Mouse (Mus musculus): Measurements from ENCODE around the gene Ifngr2.

The Ifngr2 gene

DNA sequence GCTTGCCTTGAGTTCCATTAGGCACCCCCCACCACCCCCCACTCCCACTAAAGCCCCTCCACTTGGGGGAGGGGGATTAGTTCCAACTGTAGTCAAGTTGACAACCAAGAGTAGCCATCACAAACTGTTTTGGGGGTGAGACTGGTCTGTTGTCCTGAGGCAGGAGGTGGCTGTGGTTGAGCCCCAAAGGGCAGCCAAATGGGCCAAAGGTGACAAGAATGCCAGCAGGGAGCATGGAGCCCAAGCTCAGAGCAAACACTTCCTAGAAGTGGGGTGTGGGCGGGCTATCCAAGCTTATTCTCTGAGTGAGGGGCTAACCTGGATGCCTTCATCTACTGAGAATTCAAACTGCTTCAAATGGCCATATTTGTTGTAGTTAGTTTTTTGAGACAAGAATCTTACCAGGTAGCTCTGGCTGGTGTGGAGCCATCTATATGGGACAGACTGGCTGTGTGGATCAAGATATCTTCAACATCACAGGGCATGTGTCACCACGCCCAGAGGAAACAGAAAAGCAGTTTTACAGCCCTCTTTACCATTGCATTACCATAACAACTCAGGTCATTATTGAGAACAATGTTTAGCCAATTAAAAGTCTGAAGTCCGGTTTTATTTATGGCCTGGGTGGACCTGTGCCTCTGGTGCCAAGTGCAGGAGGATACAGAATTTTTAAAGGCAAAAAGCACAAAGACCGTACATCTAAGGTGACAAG is 17.9 kb downstream of the Ifngr2 start:
- DNase-seq (ENCODE audit: low spot score in 2 of 2) = no peak

- DNase-seq (ENCODE audit: low spot score in 2 of 2) = no peak
Observed at GRCm38 (mm10) chr16:91565292-91565951, 18.6 kb downstream of the Ifngr2 start.

DNA sequence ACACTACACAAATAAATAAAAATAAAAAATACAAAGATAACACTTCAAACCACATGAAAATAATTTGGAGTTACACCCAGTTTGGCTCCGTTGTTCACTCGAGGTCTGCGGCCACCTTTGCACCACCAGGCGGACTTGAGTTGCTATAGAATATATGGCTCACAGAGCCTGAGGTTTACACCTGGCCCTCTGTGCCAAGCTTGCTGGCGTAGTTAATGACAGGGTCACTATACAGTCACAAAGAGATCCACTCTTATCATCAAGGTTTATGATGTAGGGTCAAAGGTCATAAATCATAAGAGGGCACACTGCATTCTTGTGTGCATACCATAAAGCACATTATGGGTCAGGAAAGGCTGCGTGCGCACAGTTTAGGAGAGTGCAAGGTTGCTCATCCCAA is 19.1 kb downstream of the Ifngr2 start:
- DNase-seq (ENCODE audit: low spot score in 2 of 2) = no peak

DNA sequence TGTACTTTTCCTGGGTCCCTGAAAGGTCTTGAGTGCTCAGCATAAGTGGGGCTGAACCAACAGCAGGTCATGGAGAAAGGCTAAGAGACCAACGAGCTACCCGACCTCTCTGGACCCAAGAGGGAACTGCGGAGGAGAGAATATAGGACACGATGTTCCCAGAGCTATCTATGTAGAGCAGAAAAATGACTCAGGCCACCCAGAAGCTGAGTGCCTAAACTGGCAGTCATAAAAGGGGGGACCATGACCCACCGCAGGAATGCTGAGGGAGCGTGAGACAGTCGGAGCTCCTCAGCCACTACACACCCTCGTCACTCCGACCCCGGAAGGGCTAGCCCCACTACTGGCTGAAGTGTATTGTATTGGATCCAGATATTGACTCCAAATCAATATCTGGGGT is 22.1 kb downstream of the Ifngr2 start:
- no peak for DNase-seq (ENCODE audit: low spot score in 2 of 2)

- DNase-seq (ENCODE audit: low spot score in 2 of 2) = no peak
Observed at GRCm38 (mm10) chr16:91571105-91571504, 24.2 kb downstream of the Ifngr2 start.

- DNase-seq (ENCODE audit: low spot score in 2 of 2) = no peak
Observed at GRCm38 (mm10) chr16:91575151-91575550, 28.3 kb downstream of the Ifngr2 start.

DNA sequence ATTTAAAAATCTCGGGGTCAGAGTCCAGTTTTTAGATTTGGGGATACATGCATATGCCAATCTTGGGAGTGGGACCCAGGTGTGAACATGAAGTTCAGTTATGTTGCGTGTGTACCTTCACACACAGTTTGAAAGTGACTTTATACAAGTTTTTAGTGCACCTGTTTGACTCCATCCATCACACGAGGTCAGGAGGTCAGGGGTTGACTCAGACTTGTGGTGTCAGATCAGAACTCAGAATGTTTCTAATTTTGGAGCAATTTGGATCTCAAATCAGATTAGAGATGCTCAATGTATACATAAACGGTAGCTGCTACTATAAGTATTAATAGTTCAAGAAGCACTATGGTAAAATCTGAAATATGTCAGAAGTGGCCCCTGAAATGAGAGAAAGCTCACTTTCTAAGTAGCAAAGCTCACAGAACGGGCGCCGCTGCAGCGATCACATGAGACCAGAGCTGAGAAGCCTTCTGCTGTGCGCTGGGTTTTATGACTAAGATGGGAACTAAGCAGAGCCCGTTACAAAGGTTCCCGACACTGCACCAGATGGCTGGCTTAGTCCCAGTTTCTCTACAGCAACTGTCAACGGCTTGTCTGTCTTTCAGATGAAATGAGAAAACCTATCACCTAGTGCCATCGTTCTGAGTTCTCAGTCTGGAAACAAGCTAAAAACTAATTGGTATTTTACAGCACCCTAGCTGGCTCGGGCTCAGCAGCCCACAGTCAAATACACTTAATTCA is 32.3 kb downstream of the Ifngr2 start:
- peak; percentile 26 to 28 for DNase-seq (ENCODE audit: low spot score in 2 of 2)

GRCm38 (mm10) chr16:91582307-91582706 is 35.4 kb downstream of the Ifngr2 start:
- DNase-seq (ENCODE audit: low spot score in 2 of 2) = peak in 1 of 2 experiments; percentile 44

GRCm38 (mm10) chr16:91585617-91586016 is 38.7 kb downstream of the Ifngr2 start:
- DNase-seq (ENCODE audit: low spot score in 2 of 2) = no peak

DNA sequence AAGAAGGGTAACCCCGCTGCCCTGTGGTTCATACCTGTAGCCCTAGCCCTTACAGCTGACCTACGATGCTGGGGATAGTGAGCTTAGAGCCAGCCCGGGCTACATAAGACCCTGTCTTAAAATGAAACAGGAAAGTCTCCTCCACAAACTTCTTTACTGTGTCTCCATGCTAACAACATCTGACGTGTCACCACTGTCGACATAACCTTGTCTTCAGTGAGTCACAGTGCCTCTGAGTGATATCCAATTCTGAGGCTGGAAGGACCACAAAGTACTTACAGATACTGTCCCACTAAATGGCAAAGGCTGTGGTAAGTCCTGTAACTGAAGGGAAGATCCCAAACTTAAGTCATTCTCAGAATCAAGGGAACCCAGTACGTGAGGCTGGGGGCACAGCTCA is 39.4 kb downstream of the Ifngr2 start:
- no peak for DNase-seq (ENCODE audit: low spot score in 2 of 2)

DNA sequence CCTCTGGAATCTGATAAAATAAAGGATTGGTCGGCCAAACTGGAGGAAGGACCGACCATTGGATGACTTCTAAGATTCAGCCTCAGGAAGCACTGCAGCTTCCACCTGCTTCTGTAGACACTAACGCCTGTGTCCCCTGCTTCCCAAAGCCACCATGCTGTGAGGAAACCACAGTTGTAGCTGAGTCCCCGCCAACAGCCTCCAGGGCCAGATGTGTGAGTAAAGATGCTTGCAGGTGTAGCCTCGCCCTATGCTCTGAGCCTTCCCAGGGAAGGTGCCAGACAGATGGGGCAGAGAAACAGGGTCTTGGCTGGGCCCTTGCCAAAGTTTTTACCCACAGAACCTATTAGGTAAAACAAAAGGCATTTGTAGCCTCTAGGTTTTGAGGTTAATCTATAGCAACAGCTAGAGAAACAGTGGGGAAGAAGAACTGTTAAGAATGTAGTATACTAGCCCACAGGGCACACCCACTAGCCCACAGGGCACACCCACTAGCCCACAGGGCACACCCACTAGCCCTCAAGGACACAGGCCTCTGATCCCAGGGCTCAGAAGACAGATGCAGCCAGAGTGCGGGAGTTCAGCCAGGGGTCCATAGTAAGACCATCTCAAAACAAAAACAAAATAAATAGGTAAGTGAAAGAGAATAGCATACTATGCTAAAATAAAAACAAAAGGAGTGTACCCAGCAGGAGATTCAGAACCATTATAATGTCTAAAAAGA is 41.0 kb downstream of the Ifngr2 start:
- DNase-seq (ENCODE audit: low spot score in 2 of 2) = no peak

DNA sequence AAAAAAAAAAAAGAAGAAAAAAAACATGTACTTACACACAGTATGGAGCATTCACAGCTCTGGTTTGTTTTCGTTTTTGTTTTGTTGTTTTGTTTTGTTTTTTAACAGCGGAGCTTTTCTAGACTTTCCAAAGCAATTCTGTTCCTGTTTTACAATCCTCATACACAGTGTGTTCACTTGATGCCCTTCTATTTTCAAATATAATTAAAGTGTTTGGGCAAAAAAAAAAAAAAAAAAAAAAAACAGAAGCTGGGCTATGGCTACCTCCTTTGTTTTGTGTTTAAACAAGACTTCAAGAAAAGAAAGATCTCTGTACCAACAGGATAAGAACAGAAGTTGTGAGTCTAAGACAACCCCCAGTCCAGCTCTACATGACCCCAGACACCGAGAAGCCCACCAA is 41.8 kb downstream of the Ifngr2 start:
- no peak for DNase-seq (ENCODE audit: low spot score in 2 of 2)

- no peak for DNase-seq (ENCODE audit: low spot score in 2 of 2)
Observed at GRCm38 (mm10) chr16:91592162-91592561, 45.3 kb downstream of the Ifngr2 start.

- DNase-seq (ENCODE audit: low spot score in 2 of 2) = no peak
Observed at GRCm38 (mm10) chr16:91593262-91593661, 46.4 kb downstream of the Ifngr2 start.

GRCm38 (mm10) chr16:91595076-91595475 is 48.2 kb downstream of the Ifngr2 start:
- no peak for DNase-seq (ENCODE audit: low spot score in 2 of 2)

DNA sequence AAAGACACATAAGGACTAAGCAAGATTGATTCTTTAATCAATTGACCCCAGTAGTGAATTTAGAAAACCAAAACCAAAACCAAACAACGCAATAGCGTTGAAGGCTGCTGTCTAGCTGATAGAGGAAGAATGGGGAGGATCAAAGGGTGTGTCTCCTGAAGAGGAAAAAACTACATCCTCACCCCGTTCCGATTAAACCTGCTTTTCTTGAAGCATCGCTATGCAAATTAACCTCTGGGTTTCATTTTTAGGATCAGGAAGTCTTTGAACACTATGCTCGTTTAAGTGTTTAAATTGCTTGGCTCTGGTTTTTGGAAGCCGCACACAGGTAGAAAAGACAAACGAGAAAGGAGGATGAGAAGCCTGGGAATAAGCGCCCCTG is 49.5 kb downstream of the Ifngr2 start:
- no peak for DNase-seq (ENCODE audit: low spot score in 2 of 2)

GRCm38 (mm10) chr16:91596779-91597671 is 50.2 kb downstream of the Ifngr2 start:
- DNase-seq (ENCODE audit: low spot score in 2 of 2) = peak in 1 of 2 experiments; percentile 26

DNA sequence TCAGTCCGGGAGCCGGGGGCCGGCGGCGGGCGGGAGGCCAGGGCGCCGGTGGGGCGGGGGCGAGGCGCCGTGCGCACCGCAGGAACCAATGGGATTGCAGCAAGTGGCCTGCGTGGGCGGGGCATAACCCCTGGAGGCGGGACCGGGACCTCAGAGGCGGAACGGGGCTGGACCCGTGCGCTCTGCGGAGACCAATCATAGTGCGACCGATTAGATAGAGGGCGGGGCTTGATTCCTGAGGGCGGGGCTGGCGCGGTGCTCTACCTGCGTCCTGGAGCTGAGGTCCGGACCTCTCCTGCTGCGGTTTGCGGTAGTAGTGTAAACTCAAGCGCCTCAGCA is 50.8 kb downstream of the Ifngr2 start, which contains the start of gene Tmem50b:
Gene Tmem50b, minus strand, starts transcription at position 129 of the 339 bp plus-strand sequence.
- peak; percentile 98 to 99 for DNase-seq (ENCODE audit: low spot score in 2 of 2)

DNA sequence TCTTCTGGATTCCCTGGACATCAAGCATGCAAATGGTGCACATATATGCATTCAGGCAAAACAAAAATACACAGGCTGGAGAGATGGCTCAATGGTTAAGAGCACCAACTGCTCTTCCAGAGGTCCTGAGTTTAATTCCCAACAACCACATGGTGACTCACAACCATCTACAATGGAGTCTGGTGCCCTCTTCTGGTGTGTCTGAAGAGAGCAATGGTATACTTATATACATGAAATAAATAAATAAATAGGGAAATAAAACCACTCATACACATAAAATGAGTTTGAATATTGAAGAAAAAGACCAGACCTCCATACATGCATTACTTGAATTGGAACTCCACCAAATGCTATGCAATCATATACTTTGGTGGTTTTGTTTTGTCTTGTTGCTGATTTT is 52.4 kb downstream of the Ifngr2 start:
- no peak for DNase-seq (ENCODE audit: low spot score in 2 of 2)

- no peak for DNase-seq (ENCODE audit: low spot score in 2 of 2)
Observed at GRCm38 (mm10) chr16:91601081-91601480, 54.2 kb downstream of the Ifngr2 start.

DNA sequence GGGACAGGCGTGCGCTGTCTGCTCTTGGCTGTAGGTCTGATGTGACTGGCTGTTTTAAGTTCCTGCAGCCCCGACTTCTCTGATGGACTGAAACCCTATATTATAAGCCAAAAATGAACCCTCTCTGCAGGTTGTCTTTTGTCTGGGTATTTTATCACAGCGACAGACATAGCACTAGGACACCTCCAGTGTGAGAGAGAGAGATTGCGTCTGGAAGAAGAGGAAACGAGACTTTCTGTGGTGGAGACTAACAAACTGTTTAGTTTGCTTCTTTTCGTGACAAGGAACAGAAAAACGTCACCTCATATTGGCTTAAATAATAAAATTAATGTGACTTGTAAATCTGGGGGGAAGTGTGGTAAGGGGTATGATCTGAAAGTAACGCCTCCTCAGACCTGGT is 54.8 kb downstream of the Ifngr2 start:
- DNase-seq (ENCODE audit: low spot score in 2 of 2) = no peak

Data from frontal cortex, postnatal 36 days (tissue).